Mouse (Mus musculus): ENCODE measurements at regions not wholly inside any gene's neighbourhood (a gene's known extent, or its start where the extent isn't known, plus 50 kb on each side); places are given as distances from the start of the nearest gene placed in this dataset.

GRCm38 (mm10) chr5:116761323-116761722 lies 169.7 kb upstream of the Srrm4 start:
- DNase-seq: no peak

- DNase-seq: no peak
Measured at GRCm38 (mm10) chr5:116758687-116759086, 167.1 kb upstream of the Srrm4 start.

DNA sequence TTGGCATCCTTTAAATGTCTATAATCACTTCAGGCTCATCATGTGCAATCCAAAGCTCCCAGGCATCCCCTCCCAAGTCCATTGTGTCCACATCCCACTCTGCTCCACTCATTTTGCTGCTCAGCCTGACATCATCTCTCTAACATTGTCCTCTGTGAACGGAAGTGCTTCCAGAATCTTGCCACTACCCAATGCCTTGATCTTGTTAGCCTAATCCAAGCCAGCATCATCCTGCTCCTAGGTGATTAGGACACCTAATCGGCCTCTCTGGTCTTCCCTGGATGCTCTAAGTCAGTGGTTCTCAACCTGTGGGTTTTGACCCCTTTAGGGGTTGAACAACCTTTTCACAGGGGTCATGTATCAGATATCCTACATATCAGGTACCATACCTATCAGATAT lies 161.3 kb upstream of the Srrm4 start:
- DNase-seq: no peak

DNA sequence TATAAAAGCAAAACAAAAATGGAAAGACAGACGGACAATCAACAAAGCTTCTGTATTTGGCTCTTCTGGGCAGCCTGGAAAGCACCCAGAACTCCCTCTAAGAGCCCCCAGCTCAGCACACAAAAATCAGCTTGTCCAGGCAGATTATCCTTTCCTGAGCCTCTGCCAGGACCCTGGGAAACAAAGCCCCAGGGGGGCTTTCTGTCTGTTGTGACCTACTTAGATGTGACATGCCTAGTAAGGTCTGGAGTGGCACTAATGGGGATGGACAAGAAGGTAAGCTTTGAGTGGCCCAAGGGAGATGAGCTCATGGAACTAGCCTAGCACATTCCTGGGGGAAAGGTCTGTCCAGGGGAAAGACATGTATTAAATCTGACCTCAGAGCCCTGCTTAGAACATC lies 160.5 kb upstream of the Srrm4 start:
- DNase-seq: no peak

DNA sequence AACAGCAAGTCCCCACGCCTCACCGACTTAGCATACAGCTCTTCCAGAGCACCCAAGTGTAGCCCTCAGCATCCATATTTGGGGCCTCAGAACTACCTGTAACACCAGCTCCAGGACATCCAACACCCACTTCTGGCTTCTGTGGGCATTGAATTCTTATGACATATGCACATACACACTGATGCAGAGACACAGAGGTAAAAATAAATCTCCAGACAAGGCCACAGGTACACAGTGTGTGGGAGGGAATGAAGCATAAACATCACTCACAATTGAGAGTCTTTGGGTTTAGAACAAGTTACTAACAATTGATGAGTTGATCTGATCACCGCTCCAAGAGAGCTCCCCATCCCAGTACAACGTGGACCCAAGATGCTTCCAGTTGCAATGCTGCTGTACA lies 154.2 kb upstream of the Srrm4 start:
- no peak for DNase-seq

- no peak for DNase-seq
Measured at GRCm38 (mm10) chr5:116744389-116744788, 152.8 kb upstream of the Srrm4 start.

GRCm38 (mm10) chr5:116735622-116736021 lies 144.0 kb upstream of the Srrm4 start:
- no peak for DNase-seq

DNA sequence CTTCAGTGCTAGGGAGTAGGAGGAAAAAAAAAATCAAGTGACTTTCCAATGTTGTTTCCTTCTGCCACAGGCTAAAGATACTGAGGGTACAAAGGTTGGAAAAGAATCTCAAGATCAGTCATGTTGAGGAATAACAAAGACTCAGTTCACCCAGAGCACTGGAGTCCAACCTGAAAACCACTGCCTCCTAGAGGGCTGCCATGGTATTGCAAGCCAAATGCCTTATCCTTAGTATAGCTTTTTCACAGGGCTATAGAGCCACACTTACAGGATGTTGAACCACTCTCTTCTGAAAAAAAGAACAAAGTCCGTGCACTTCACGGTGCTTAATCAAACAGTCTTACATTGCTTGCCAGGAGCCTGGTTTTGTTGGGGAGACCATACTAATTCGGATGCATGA lies 139.9 kb upstream of the Srrm4 start:
- DNase-seq: no peak

DNA sequence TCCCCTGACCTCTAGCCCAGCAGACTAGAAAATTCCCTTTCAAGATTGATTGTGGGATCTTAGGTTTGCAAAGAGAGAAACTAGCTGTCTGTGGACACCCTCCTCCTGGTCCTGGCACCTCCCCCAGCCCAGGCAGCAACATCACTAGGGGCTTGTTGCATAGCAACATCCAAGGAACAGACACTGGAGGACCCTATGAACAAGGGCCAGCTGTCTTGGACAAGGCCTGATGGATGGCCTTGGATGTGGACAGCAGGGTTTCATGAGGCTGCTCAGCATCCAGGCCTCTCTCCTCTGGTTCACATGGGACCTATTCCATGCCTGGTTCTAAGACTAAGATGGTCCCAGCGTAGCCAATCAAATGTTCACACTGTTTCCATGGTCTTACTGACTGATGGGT lies 127.6 kb upstream of the Srrm4 start:
- no peak for DNase-seq

DNA sequence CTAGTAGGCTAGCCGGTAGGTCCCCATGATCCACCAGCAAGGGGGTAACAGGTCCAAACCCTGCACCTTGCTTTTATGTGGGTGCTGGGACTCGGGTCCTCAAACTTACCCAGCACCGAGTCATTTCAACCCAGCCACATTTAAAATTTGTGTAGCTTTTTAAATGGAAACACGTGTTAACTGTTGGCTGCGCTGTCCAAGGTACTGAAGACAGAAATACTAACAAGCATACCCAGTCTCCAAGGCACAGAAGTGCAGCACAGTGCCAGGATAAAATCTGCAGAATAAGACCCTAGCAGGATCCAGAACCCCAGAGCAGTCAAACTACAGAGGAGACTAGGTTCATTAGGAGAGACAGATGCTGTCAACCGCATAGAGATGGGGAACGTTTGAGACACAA lies 122.6 kb upstream of the Srrm4 start:
- DNase-seq: no peak

- no peak for DNase-seq
Measured at GRCm38 (mm10) chr5:116712056-116712455, 120.4 kb upstream of the Srrm4 start.

DNA sequence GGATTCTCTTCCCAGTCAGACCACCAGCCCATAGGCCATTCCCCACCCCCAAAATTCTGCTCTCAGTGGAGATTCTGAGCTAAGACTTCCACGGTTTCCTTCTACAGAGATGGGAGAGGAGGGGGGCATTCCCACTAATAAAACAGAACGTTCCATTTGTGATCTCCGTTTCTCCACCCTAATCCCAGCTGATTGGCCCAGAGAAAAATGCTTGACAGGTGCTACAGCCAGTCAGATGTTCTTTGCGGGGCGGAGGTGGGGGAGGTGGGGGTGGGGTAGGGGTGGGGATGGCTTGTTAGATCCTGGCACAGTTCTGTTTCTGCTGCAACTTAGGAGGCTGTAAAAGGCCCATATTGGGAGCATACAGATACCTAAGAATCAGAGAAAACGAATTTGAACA lies 116.9 kb upstream of the Srrm4 start:
- DNase-seq: no peak

- DNase-seq: no peak
Measured at GRCm38 (mm10) chr5:116662466-116662865, 70.8 kb upstream of the Srrm4 start.

GRCm38 (mm10) chr5:116661851-116662250 lies 70.2 kb upstream of the Srrm4 start:
- DNase-seq: no peak

DNA sequence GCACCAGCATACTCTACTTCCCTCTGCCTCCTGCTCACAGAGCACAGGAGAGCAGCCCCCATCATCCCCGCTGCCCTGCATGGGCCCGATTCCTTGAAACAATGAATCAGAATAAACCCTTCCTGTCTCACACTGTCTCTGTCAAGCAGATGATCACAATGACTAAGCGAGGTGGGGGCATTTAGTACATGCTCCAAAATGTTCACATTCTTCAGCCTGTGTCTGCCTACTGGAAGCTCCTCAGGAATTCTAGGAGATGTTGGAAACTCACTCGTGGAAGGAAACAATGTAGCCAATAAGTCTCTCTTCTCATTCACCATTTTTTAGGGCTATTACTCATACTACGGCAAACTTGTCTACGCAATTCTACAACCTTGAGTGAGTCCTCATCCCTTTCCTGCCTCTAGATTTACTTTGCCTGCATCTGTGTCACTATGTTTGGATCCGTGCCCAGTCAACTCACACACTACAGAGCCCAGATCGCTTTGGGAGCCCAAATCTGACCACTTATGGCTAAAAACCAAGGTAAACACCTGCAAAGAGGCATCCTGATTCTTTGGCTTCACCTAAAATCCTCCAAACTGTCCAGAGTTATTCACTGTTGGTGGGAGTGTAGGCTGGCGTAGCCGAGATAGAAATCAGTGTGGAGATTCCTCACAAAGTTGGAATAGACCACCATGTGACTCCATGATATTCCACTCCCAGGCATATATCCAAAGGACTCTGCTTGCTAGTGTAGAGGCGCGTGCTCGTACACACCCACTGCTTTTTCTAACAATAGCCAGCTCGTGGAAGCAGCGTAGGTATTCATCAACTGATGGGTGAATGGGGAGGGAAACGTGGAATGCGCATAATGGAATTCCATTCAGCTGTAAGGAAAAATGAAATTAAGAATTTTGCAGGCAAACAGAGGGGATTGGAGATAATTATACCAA lies 63.1 kb upstream of the Srrm4 start:
- DNase-seq: no peak
